Mouse (Mus musculus): ENCODE data around the gene Pacsin1.
A peak's percentile ranks its signal among the peaks of the same experiment; 100 is the strongest.
"Not testable (repeated sequence)": the region's sequence is repeated elsewhere in the genome, so short reads cannot be mapped to it uniquely, and the experiment has no call there.

Pacsin1 gene

GRCm38 (mm10) chr17:27635575-27635903 lies 19.8 kb upstream of the Pacsin1 start:
- DNase-seq (ENCODE audit: extremely low read depth, insufficient read length, low spot score): not testable (repeated sequence)

GRCm38 (mm10) chr17:27636132-27637020 lies 18.9 kb upstream of the Pacsin1 start, which contains the start of gene Rps10:
TSS of gene Rps10 (minus strand) at chr17:27636669.
- DNase-seq (ENCODE audit: extremely low read depth, insufficient read length, low spot score): no peak

- peak; percentile 37 for DNase-seq (ENCODE audit: extremely low read depth, insufficient read length, low spot score)
Observed at GRCm38 (mm10) chr17:27637333-27637732, 18.0 kb upstream of the Pacsin1 start.

GRCm38 (mm10) chr17:27638921-27639332 lies 16.4 kb upstream of the Pacsin1 start:
- no peak for DNase-seq (ENCODE audit: extremely low read depth, insufficient read length, low spot score)

- DNase-seq (ENCODE audit: extremely low read depth, insufficient read length, low spot score): not testable (repeated sequence)
Observed at GRCm38 (mm10) chr17:27639851-27640250, 15.5 kb upstream of the Pacsin1 start.

- no peak for DNase-seq (ENCODE audit: extremely low read depth, insufficient read length, low spot score)
Observed at GRCm38 (mm10) chr17:27642491-27643062, 12.7 kb upstream of the Pacsin1 start.

- no peak for DNase-seq (ENCODE audit: extremely low read depth, insufficient read length, low spot score)
Observed at GRCm38 (mm10) chr17:27643101-27643500, 12.2 kb upstream of the Pacsin1 start.

- no peak for DNase-seq (ENCODE audit: extremely low read depth, insufficient read length, low spot score)
Observed at GRCm38 (mm10) chr17:27643756-27644155, 11.6 kb upstream of the Pacsin1 start.

GRCm38 (mm10) chr17:27644572-27644971 lies 10.7 kb upstream of the Pacsin1 start:
- DNase-seq (ENCODE audit: extremely low read depth, insufficient read length, low spot score): no peak

- no peak for DNase-seq (ENCODE audit: extremely low read depth, insufficient read length, low spot score)
Observed at GRCm38 (mm10) chr17:27645807-27646206, 9.5 kb upstream of the Pacsin1 start.

GRCm38 (mm10) chr17:27650160-27650559 lies 5.1 kb upstream of the Pacsin1 start:
- peak; percentile 73 for DNase-seq (ENCODE audit: extremely low read depth, insufficient read length, low spot score)

GRCm38 (mm10) chr17:27650586-27650985 lies 4.7 kb upstream of the Pacsin1 start:
- DNase-seq (ENCODE audit: extremely low read depth, insufficient read length, low spot score): peak; percentile 62

GRCm38 (mm10) chr17:27652046-27652790 lies 3.1 kb upstream of the Pacsin1 start:
- no peak for DNase-seq (ENCODE audit: extremely low read depth, insufficient read length, low spot score)

- DNase-seq (ENCODE audit: extremely low read depth, insufficient read length, low spot score): no peak
Observed at GRCm38 (mm10) chr17:27653253-27653959, 1.9 kb upstream of the Pacsin1 start.

GRCm38 (mm10) chr17:27656011-27656399 lies 696 bp downstream of the Pacsin1 start:
- DNase-seq (ENCODE audit: extremely low read depth, insufficient read length, low spot score): no peak

GRCm38 (mm10) chr17:27656414-27656813 lies 1.1 kb downstream of the Pacsin1 start:
- DNase-seq (ENCODE audit: extremely low read depth, insufficient read length, low spot score): no peak

GRCm38 (mm10) chr17:27657123-27657522 lies 1.8 kb downstream of the Pacsin1 start:
- DNase-seq (ENCODE audit: extremely low read depth, insufficient read length, low spot score): no peak

GRCm38 (mm10) chr17:27658767-27659166 lies 3.5 kb downstream of the Pacsin1 start:
- DNase-seq (ENCODE audit: extremely low read depth, insufficient read length, low spot score): no peak

- no peak for DNase-seq (ENCODE audit: extremely low read depth, insufficient read length, low spot score)
Observed at GRCm38 (mm10) chr17:27671720-27672119, 16.4 kb downstream of the Pacsin1 start.

GRCm38 (mm10) chr17:27673945-27674344 lies 18.6 kb downstream of the Pacsin1 start:
- no peak for DNase-seq (ENCODE audit: extremely low read depth, insufficient read length, low spot score)

GRCm38 (mm10) chr17:27675453-27675852 lies 20.1 kb downstream of the Pacsin1 start:
- DNase-seq (ENCODE audit: extremely low read depth, insufficient read length, low spot score): no peak

Measured in 3134 (cell line).